ENCODE assay signal across 10 mouse cellular contexts in genomic region chr2:130167861-130168260, GRCm38 (mm10). TPM values are rescaled to one million over a fixed set of nuclear protein-coding genes. Genes with fewer than 3 reads are reported as not detected.
DNase-seq lines count a peak whose midpoint lies in the region; ATAC-seq and TF ChIP-seq lines count a peak whose summit lies in the region.
"Had no signal": no experiment of that assay in that cellular context is flagged by ENCODE, and none has a peak within 500 bp of the region (broad histone marks: within the 10 kb centered on the region; RNA-seq: fewer than 3 reads in every experiment).

No protein-coding gene starts in this region.

- WGBS in midbrain, embryonic 11.5 days, result 52% methylated on average over 3 of the region's 3 CpGs
- 53% methylated on average over 3 of the region's 3 CpGs for WGBS in midbrain, embryonic 13.5 days
- 41% methylated on average over 3 of the region's 3 CpGs for WGBS in hindbrain, postnatal 0 days
- 55% methylated on average over 3 of the region's 3 CpGs for WGBS in liver, embryonic 14.5 days (ENCODE audit: insufficient replicate concordance)
- WGBS in small intestine, adult 2 months, result 50% methylated on average over 3 of the region's 3 CpGs

- TF ChIP-seq EP300 in liver, embryonic 14.5 days (IDR thresholded peaks at IDR 0.05; ENCODE audit: low read depth), result no peak

- peak; percentile 85 for TF ChIP-seq CTCF in hindbrain, postnatal 0 days (IDR thresholded peaks at IDR 0.05; ENCODE audit: low read depth)
- peak; percentile 58 for TF ChIP-seq CTCF in liver, embryonic 14.5 days (IDR thresholded peaks at IDR 0.05; ENCODE audit: low read depth)
- TF ChIP-seq CTCF in small intestine, adult 2 months (IDR thresholded peaks at IDR 0.05; ENCODE audit: extremely low read depth, insufficient read length, insufficient replicate concordance, low read depth, low read length), result peak; percentile 51; the same call in 1 of the 2 replicates

- no peaks in the 10 kb centered on the region for H3K4me1 ChIP-seq in midbrain, embryonic 11.5 days (ENCODE audit: control insufficient read depth, insufficient read depth, low read length)
- no peaks in the 10 kb centered on the region for H3K4me1 ChIP-seq in midbrain, embryonic 13.5 days (replicated peaks)
- H3K4me1 ChIP-seq in hindbrain, postnatal 0 days (ENCODE audit: insufficient read depth, low read length), result 0 out of 2 replicates have a peak, but pooled peaks cover 5% of the 10 kb centered on the region
- no peaks in the 10 kb centered on the region for H3K4me1 ChIP-seq in liver, embryonic 14.5 days (replicated peaks; ENCODE audit: control insufficient read depth in 2 of 2, insufficient read depth in 2 of 2, low read length in 1 of 2)
- H3K4me1 ChIP-seq in small intestine, adult 2 months (ENCODE audit: control insufficient read depth, insufficient read depth, insufficient read length, low read length), result no peaks in the 10 kb centered on the region

- no peak for TF ChIP-seq POLR2A in small intestine, adult 2 months (IDR thresholded peaks at IDR 0.05; ENCODE audit: low read depth, low read length)

- no peak for ATAC-seq in midbrain, embryonic 11.5 days (ENCODE audit: low FRiP score)
- ATAC-seq in midbrain, embryonic 13.5 days, result no peak
- no peak for ATAC-seq in hindbrain, postnatal 0 days
- no peak for ATAC-seq in liver, embryonic 14.5 days (ENCODE audit: insufficient read depth)

- H3K4me3 ChIP-seq in midbrain, embryonic 11.5 days (ENCODE audit: low read depth, low read length), result no peak overlapping the region
- H3K4me3 ChIP-seq in midbrain, embryonic 13.5 days (replicated peaks), result no peak overlapping the region
- no peak overlapping the region for H3K4me3 ChIP-seq in hindbrain, postnatal 0 days (ENCODE audit: low read length)
- H3K4me3 ChIP-seq in liver, embryonic 14.5 days (ENCODE audit: insufficient read depth in 1 of 2, low read depth in 2 of 2, low read length in 2 of 2), result no peak overlapping the region
- no peak overlapping the region for H3K4me3 ChIP-seq in small intestine, adult 2 months (ENCODE audit: low read depth, low read length)

- H3K27me3 ChIP-seq in midbrain, embryonic 11.5 days (ENCODE audit: control insufficient read depth, insufficient read depth, low read length), result no peaks in the 10 kb centered on the region
- H3K27me3 ChIP-seq in midbrain, embryonic 13.5 days, result no peaks in the 10 kb centered on the region
- H3K27me3 ChIP-seq in hindbrain, postnatal 0 days (ENCODE audit: insufficient read depth, low read length), result no peaks in the 10 kb centered on the region
- no peaks in the 10 kb centered on the region for H3K27me3 ChIP-seq in liver, embryonic 14.5 days (ENCODE audit: control insufficient read depth, insufficient read depth, low read length)
- H3K27me3 ChIP-seq in small intestine, adult 2 months (ENCODE audit: control insufficient read depth, insufficient read depth, low read length), result no peaks in the 10 kb centered on the region

- no peaks in the 10 kb centered on the region for H3K9me3 ChIP-seq in midbrain, embryonic 11.5 days (ENCODE audit: control insufficient read depth, low read length)
- H3K9me3 ChIP-seq in midbrain, embryonic 13.5 days, result no peaks in the 10 kb centered on the region
- no peaks in the 10 kb centered on the region for H3K9me3 ChIP-seq in hindbrain, postnatal 0 days (ENCODE audit: low read length)
- no peaks in the 10 kb centered on the region for H3K9me3 ChIP-seq in liver, embryonic 14.5 days (ENCODE audit: control insufficient read depth, low read length)

- no peak overlapping the region for H3K4me2 ChIP-seq in midbrain, embryonic 11.5 days
- H3K4me2 ChIP-seq in midbrain, embryonic 13.5 days (replicated peaks), result no peak overlapping the region
- H3K4me2 ChIP-seq in hindbrain, postnatal 0 days (ENCODE audit: low read depth, low read length), result no peak overlapping the region
- H3K4me2 ChIP-seq in liver, embryonic 14.5 days (ENCODE audit: low read depth), result no peak overlapping the region

- H3K36me3 ChIP-seq in midbrain, embryonic 11.5 days (ENCODE audit: control insufficient read depth, insufficient read depth, low read length), result peaks cover 23% of the 10 kb centered on the region
- H3K36me3 ChIP-seq in midbrain, embryonic 13.5 days, result peaks cover 49% of the 10 kb centered on the region
- peaks cover 35% of the 10 kb centered on the region for H3K36me3 ChIP-seq in hindbrain, postnatal 0 days (ENCODE audit: insufficient read depth, low read length)
- H3K36me3 ChIP-seq in liver, embryonic 14.5 days (replicated peaks; ENCODE audit: control insufficient read depth, insufficient read depth, low read depth), result peaks cover 44% of the 10 kb centered on the region
- peaks cover 35% of the 10 kb centered on the region for H3K36me3 ChIP-seq in small intestine, adult 2 months (ENCODE audit: control insufficient read depth, insufficient read depth, low read length)

- H3K9ac ChIP-seq in midbrain, embryonic 11.5 days (ENCODE audit: low read length), result no peak overlapping the region
- H3K9ac ChIP-seq in midbrain, embryonic 13.5 days (replicated peaks), result no peak overlapping the region
- H3K9ac ChIP-seq in hindbrain, postnatal 0 days (replicated peaks; ENCODE audit: low read length), result no peak overlapping the region
- no peak overlapping the region for H3K9ac ChIP-seq in liver, embryonic 14.5 days (replicated peaks)

- peak; percentile 36 to 82 for DNase-seq in adrenal gland, adult (ENCODE audit: inconsistent age in 2 of 2, low spot score in 1 of 2)
- DNase-seq in adrenal gland, adult 8-10 months, result no peak
- DNase-seq in midbrain, embryonic 11.5 days (ENCODE audit: low spot score, missing footprints), result peak; percentile 89
- peak; percentile 81 to 84 for DNase-seq in cerebellum, postnatal 10 days
- DNase-seq in hindbrain, postnatal 0 days (ENCODE audit: low spot score), result peak; percentile 90
- peak in 1 of 3 experiments; percentile 19 for DNase-seq in liver, embryonic 14.5 days (ENCODE audit: low read depth in 3 of 3, low spot score in 3 of 3)

- no peak overlapping the region for H3K27ac ChIP-seq in midbrain, embryonic 11.5 days (ENCODE audit: low read depth, low read length)
- H3K27ac ChIP-seq in midbrain, embryonic 13.5 days, result no peak overlapping the region
- no peak overlapping the region for H3K27ac ChIP-seq in hindbrain, postnatal 0 days
- no peak overlapping the region for H3K27ac ChIP-seq in liver, embryonic 14.5 days
- H3K27ac ChIP-seq in small intestine, adult 2 months (ENCODE audit: insufficient read depth, low read depth, low read length), result no peak overlapping the region

RNA-seq across cellular contexts. Expression of gene Snrpb, which starts 11.3 kb away (rescaled TPM):
- total RNA-seq in adrenal gland, adult 8-10 months (2022), result 100 to 1,000 TPM; 172 to 197 (median 177) TPM
- 725 and 751 TPM in 2 replicates for polyA plus RNA-seq in midbrain, embryonic 11.5 days (2014; fragmentation: Nextera tagmentation; extraction: Ambion mirVana)
- 424 and 459 TPM in 2 replicates for polyA plus RNA-seq in midbrain, embryonic 13.5 days (2015; fragmentation: Nextera tagmentation; extraction: Ambion mirVana)
- total RNA-seq in hindbrain, postnatal 0 days (2014; rRNA removed), result 306 and 339 TPM in 2 replicates
- polyA plus RNA-seq in hindbrain, postnatal 0 days (2015; fragmentation: Nextera tagmentation; extraction: Ambion mirVana), result 300 and 302 TPM in 2 replicates
- polyA plus RNA-seq in liver, embryonic 14.5 days (2012; rRNA removed), result 168 and 185 TPM in 2 replicates
- polyA plus RNA-seq in liver, embryonic 14.5 days (2014; fragmentation: Nextera tagmentation; extraction: Ambion mirVana), result 292 and 318 TPM in 2 replicates
- 126 and 223 TPM in 2 replicates for polyA plus RNA-seq in small intestine, adult 2 months (2012; rRNA removed)

RNA-seq across cellular contexts. Expression of gene Tmc2, which starts 27.1 kb away (rescaled TPM):
- total RNA-seq in adrenal gland, adult 8-10 months (2022), result not detected
- polyA plus RNA-seq in midbrain, embryonic 11.5 days (2014; fragmentation: Nextera tagmentation; extraction: Ambion mirVana), result not detected in 2 replicates
- polyA plus RNA-seq in midbrain, embryonic 13.5 days (2015; fragmentation: Nextera tagmentation; extraction: Ambion mirVana), result not detected in 2 replicates
- total RNA-seq in hindbrain, postnatal 0 days (2014; rRNA removed), result not detected in 2 replicates
- not detected in 2 replicates for polyA plus RNA-seq in hindbrain, postnatal 0 days (2015; fragmentation: Nextera tagmentation; extraction: Ambion mirVana)
- polyA plus RNA-seq in liver, embryonic 14.5 days (2012; rRNA removed), result not detected in 2 replicates
- not detected in 2 replicates for polyA plus RNA-seq in liver, embryonic 14.5 days (2014; fragmentation: Nextera tagmentation; extraction: Ambion mirVana)
- not detected in 2 replicates for polyA plus RNA-seq in small intestine, adult 2 months (2012; rRNA removed)
- polyA plus RNA-seq: C2C12; heart, embryonic 14.5 days had no signal

RNA-seq across cellular contexts. Expression of gene Tgm6, which starts 55.6 kb away (rescaled TPM):
- not detected for total RNA-seq in adrenal gland, adult 8-10 months (2022)
- not detected in 2 replicates for polyA plus RNA-seq in midbrain, embryonic 11.5 days (2014; fragmentation: Nextera tagmentation; extraction: Ambion mirVana)
- polyA plus RNA-seq in midbrain, embryonic 13.5 days (2015; fragmentation: Nextera tagmentation; extraction: Ambion mirVana), result 0.05 and 0.15 TPM in 2 replicates
- 0.04 and 0.16 TPM in 2 replicates for total RNA-seq in hindbrain, postnatal 0 days (2014; rRNA removed)
- polyA plus RNA-seq in hindbrain, postnatal 0 days (2015; fragmentation: Nextera tagmentation; extraction: Ambion mirVana), result 0.14 TPM in 1 of 2 replicates, not detected in the other
- polyA plus RNA-seq in liver, embryonic 14.5 days (2012; rRNA removed), result 0.02 TPM in 1 of 2 replicates, not detected in the other
- polyA plus RNA-seq in liver, embryonic 14.5 days (2014; fragmentation: Nextera tagmentation; extraction: Ambion mirVana), result not detected in 2 replicates
- polyA plus RNA-seq in small intestine, adult 2 months (2012; rRNA removed), result not detected in 2 replicates
- polyA plus RNA-seq: C2C12; heart, embryonic 14.5 days had no signal
